Mouse (Mus musculus): Measurements from ENCODE around the gene Cox4i2. TPM values are rescaled to one million over a fixed set of nuclear protein-coding genes. Genes with fewer than 3 reads are reported as not detected.

Cox4i2 gene
- 6.7 and 6.9 TPM in 2 replicates for polyA plus RNA-seq (2012; rRNA removed)

DNA sequence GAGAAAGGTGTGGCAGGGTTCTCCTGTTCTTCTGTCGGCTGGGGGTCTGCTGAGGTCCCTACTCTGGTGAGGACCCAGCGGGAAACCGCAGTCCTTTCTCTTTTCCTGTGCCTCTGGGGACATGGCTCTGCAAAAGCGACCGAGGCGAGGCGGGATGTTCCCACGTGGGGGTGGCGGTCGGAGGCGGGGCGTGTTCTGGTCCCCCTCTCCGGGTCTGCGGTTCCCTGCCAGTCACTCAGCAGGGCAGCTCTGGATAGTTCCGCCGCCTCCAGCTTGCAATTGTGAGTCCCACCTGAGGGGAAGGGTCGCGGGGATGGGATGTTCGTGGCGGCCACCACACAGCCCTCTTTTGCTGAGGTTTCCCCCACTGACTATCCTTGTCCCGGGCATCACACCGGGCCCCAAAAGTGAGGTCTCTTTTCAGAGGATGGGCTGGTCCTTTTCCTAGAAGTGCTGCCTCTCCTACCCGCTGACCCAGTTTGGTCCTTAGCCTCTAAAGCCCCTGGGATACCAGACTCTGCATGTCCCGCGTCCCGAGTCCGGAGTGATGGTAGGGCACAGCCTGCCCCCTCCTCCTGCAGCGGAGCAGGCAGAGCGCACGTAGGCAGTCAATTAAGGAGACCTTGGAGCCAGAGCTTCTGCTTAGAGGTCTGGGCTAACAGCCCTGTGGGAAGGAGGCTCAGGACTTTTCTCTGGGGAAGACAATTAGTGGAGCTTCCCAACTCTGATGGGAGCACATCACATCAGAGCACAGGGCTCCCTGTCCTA lies at the start of gene Cox4i2:
TSS of gene Cox4i2 (plus strand) at position 230 of the 768 bp plus-strand sequence.

DNA sequence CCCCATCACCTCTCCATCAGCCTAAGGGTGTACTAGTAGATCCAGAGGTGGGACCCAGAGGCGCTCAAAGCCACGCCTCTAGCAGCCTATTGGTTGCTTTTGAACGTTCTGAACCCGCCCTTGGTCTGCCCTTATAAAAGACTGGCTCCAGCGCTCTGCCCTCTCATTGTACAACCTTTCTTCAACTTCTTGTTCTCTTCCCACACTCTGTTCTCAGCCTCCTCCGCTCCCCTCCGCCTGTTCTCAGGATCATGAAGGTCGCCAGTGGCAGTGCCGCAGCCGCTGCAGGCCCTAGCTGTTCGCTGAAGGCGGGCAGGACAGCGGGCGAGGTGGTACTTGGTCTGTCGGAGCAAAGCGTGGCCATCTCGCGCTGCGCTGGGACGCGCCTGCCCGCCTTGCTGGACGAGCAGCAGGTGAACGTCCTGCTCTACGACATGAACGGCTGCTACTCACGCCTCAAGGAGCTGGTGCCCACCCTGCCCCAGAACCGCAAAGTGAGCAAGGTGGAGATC lies 17.8 kb upstream of the Cox4i2 start, which contains the start of gene Id1:
TSS of gene Id1 (plus strand) at position 162 of the 512 bp plus-strand sequence.

Other genes with a start within 250 kb of the Cox4i2 start
- not detected in 2 replicates for gene Defb26, start 242.5 kb upstream of the Cox4i2 start, polyA plus RNA-seq (2012; rRNA removed)
- gene Defb28, start 235.9 kb upstream of the Cox4i2 start, polyA plus RNA-seq (2012; rRNA removed), result not detected in 2 replicates
- not detected in 2 replicates for gene Defb29, start 214.1 kb upstream of the Cox4i2 start, polyA plus RNA-seq (2012; rRNA removed)
- not detected in 2 replicates for gene Gm17416, start 184.8 kb upstream of the Cox4i2 start, polyA plus RNA-seq (2012; rRNA removed)
- gene Defb21, start 181.4 kb upstream of the Cox4i2 start, polyA plus RNA-seq (2012; rRNA removed), result not detected in 2 replicates
- gene Defb19, start 173.9 kb upstream of the Cox4i2 start, polyA plus RNA-seq (2012; rRNA removed), result not detected in 2 replicates
- not detected in 2 replicates for gene Defb45, start 154.8 kb upstream of the Cox4i2 start, polyA plus RNA-seq (2012; rRNA removed)
- gene Defb36, start 149.8 kb upstream of the Cox4i2 start, polyA plus RNA-seq (2012; rRNA removed), result not detected in 2 replicates
- gene Defb25, start 131.1 kb upstream of the Cox4i2 start, polyA plus RNA-seq (2012; rRNA removed), result not detected in 2 replicates
- gene Rem1, start 127.2 kb upstream of the Cox4i2 start, polyA plus RNA-seq (2012; rRNA removed), result 0.43 and 0.80 TPM in 2 replicates
- 156 and 166 TPM in 2 replicates for gene H13, start 84.7 kb upstream of the Cox4i2 start, polyA plus RNA-seq (2012; rRNA removed)
- 23.9 and 25.3 TPM in 2 replicates for gene Mcts2, start 67.1 kb upstream of the Cox4i2 start, polyA plus RNA-seq (2012; rRNA removed)
- gene Id1, start 17.9 kb upstream of the Cox4i2 start, polyA plus RNA-seq (2012; rRNA removed), result 104 and 112 TPM in 2 replicates
- 91.7 and 101 TPM in 2 replicates for gene Bcl2l1, start 77.6 kb downstream of the Cox4i2 start, polyA plus RNA-seq (2012; rRNA removed)
- gene Tpx2, start 93.8 kb downstream of the Cox4i2 start, polyA plus RNA-seq (2012; rRNA removed), result 11.6 and 12.9 TPM in 2 replicates
- 0.05 and 0.56 TPM in 2 replicates for gene Mylk2, start 157.2 kb downstream of the Cox4i2 start, polyA plus RNA-seq (2012; rRNA removed)
- 3.5 TPM in 2 replicates for gene Foxs1, start 179.0 kb downstream of the Cox4i2 start, polyA plus RNA-seq (2012; rRNA removed)
- 29.4 and 31.8 TPM in 2 replicates for gene Dusp15, start 197.5 kb downstream of the Cox4i2 start, polyA plus RNA-seq (2012; rRNA removed)
- gene Ttll9, start 208.3 kb downstream of the Cox4i2 start, polyA plus RNA-seq (2012; rRNA removed), result 6.4 and 7.7 TPM in 2 replicates